Mouse (Mus musculus) intestine, postnatal 0 days (tissue): ENCODE data around the gene Efcc1. TPM values are rescaled to one million over a fixed set of nuclear protein-coding genes. Genes with fewer than 3 reads are reported as not detected.
"Not testable (repeated sequence)": the region's sequence is repeated elsewhere in the genome, so short reads cannot be mapped to it uniquely, and the experiment has no call there.

Experiments used
- ATAC-seq: fragments of 200-750 bp; cut with Nextera tagmentation; 2 replicates; pipeline ENCODE4 v1.8.0; 2017; ENCODE audit warnings: mild to moderate bottlenecking, moderate TSS enrichment, moderate library complexity
- H3K27ac ChIP-seq: fragments of 300-500 bp; sonication (generic); 2 replicates; pipeline ENCODE4 v1.5.1; 2014; ENCODE audit warnings: mild to moderate bottlenecking, low read depth, low read length, moderate library complexity
- H3K27me3 ChIP-seq: fragments of 300-500 bp; sonication (generic); replicated peaks from 2 replicates; pipeline ENCODE4 v1.6.1; 2014; ENCODE audit warnings: low read length, mixed read lengths; ENCODE audit not compliant: control insufficient read depth, insufficient read depth
- H3K36me3 ChIP-seq: fragments of 300-500 bp; sonication (generic); 2 replicates; pipeline ENCODE4 v1.6.1; 2014; ENCODE audit warnings: mild to moderate bottlenecking, moderate library complexity; ENCODE audit not compliant: control insufficient read depth, insufficient read depth
- H3K4me1 ChIP-seq: fragments of 300-500 bp; sonication (generic); replicated peaks from 2 replicates; pipeline ENCODE4 v1.6.1; 2014; ENCODE audit warnings: antibody characterized with exemption, low read length, mixed read lengths; ENCODE audit not compliant: control insufficient read depth, insufficient read depth
- H3K4me2 ChIP-seq: fragments of 300-500 bp; sonication (generic); replicated peaks from 2 replicates; pipeline ENCODE4 v1.6.1; 2014; ENCODE audit warnings: low read depth, mild to moderate bottlenecking, moderate library complexity
- H3K4me3 ChIP-seq: fragments of 300-500 bp; sonication (generic); 2 replicates; pipeline ENCODE4 v1.5.1; 2014; ENCODE audit warnings: low read depth, low read length
- H3K9ac ChIP-seq: fragments of 300-500 bp; sonication (generic); 2 replicates; pipeline ENCODE4 v1.6.1; 2014; ENCODE audit warnings: mild to moderate bottlenecking, low read depth, low read length
- H3K9me3 ChIP-seq: fragments of 300-500 bp; sonication (generic); 2 replicates; pipeline ENCODE4 v1.6.1; 2016; ENCODE audit warnings: mixed run types; ENCODE audit not compliant: control insufficient read depth
- CTCF ChIP-seq: sonication (generic); IDR thresholded peaks from 2 replicates; pipeline ENCODE4 v1.5.1; 2016; ENCODE audit warnings: low read depth, mild to moderate bottlenecking, control low read depth, antibody characterized with exemption, moderate library complexity
- WGBS: fragments of 180-500 bp; shearing (Covaris S2); extraction: QIAGEN DNeasy Blood & Tissue Kit; methylation state at CpG from one replicate; pipeline ENCODE4 v1.1.7; 2014; 5-methylcytosine and 5-hydroxymethylcytosine counted together
- polyA plus RNA-seq: library from polyadenylated mRNA; unstranded; fragments of >200 nt; fragmentation: Nextera tagmentation; extraction: Ambion mirVana; gene quantifications from 2 replicates; pipeline ENCODE4 v1.2.1, GENCODE M21; 2015

The Efcc1 gene
- polyA plus RNA-seq, 1 experiment from 2014 or later = 0.86 TPM

DNA sequence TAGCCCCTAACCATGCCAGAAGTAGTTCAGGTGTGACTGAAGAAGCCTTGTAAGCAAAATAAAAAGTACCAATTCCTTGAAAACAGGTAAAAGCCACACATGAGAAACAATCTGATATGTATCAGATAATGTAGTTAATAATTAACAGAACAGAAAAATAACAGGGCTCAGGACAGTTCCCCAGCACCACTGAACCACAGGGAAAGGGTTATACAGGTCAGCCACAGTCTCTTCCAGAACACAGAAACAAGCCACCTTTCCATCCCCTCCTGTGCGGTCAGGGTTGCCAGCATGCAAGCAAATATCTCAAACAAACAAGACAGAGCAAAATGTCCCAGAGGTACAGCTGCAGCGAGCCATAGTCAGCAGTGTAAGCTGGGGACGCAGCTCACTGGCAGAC, 28.7 kb downstream of the Efcc1 start:
- H3K9me3 ChIP-seq = no peaks in the 10 kb centered on the region
- no peak for ATAC-seq
- H3K27me3 ChIP-seq = no peaks in the 10 kb centered on the region
- no peak overlapping the region for H3K4me2 ChIP-seq
- no peak overlapping the region for H3K4me3 ChIP-seq
- no peak overlapping the region for H3K27ac ChIP-seq
- TF ChIP-seq CTCF = no peak
- no peaks in the 10 kb centered on the region for H3K36me3 ChIP-seq
- H3K4me1 ChIP-seq = 0 out of 2 replicates have a peak, but pooled peaks cover 3% of the 10 kb centered on the region
- no peak overlapping the region for H3K9ac ChIP-seq
- 28% methylated on average over 3 of the region's 3 CpGs for WGBS

DNA sequence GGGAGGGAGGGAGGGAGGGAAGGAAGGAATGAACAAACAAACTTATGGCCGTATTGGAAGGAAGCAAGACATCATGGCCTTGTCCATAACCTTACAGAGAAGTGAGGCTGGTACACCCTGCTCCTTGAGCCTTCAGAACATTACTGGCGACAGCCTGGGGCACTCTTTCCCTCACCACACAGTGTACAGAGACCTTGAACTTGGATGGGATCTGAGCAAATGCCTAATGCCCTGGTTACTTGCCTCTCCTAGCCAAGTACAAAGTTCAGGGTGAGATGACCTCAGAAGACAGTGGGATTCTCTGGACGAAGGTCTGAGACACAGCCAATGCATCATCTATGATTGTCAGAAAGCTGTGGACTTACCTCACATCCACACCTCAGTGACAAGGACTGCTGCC, 29.2 kb downstream of the Efcc1 start:
- ATAC-seq = no peak
- H3K9ac ChIP-seq = no peak overlapping the region
- no peak for TF ChIP-seq CTCF
- H3K36me3 ChIP-seq = no peaks in the 10 kb centered on the region
- no peaks in the 10 kb centered on the region for H3K27me3 ChIP-seq
- WGBS = 45% methylated on average over 3 of the region's 3 CpGs
- no peak overlapping the region for H3K27ac ChIP-seq
- H3K9me3 ChIP-seq = no peaks in the 10 kb centered on the region
- no peak overlapping the region for H3K4me2 ChIP-seq
- 0 out of 2 replicates have a peak, but pooled peaks cover 3% of the 10 kb centered on the region for H3K4me1 ChIP-seq
- H3K4me3 ChIP-seq = no peak overlapping the region

DNA sequence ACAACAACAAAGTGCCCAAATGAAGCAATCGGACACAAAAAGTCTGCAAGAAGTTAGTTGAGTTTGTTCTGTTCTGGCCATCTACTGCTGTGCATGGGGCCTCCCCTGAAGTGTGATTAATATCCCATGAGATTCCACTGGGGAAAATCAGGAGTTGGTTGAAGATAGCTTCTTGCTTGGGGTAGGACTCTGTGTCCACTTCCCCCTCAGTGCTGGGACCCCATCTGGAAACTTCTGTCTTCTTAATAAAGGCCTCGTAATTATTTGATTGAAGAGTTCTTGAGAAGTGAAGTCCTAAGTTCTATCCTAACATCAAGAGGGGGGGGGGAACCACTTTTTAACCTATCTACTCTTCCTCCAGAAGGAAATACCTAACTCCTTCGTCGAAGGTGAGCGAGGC, 31.5 kb downstream of the Efcc1 start:
- no peaks in the 10 kb centered on the region for H3K9me3 ChIP-seq
- 74% methylated on average over 5 of the region's 5 CpGs for WGBS
- no peak overlapping the region for H3K27ac ChIP-seq
- H3K4me1 ChIP-seq = 0 out of 2 replicates have a peak, but pooled peaks cover 3% of the 10 kb centered on the region
- H3K9ac ChIP-seq = no peak overlapping the region
- H3K4me3 ChIP-seq = no peak overlapping the region
- H3K27me3 ChIP-seq = no peaks in the 10 kb centered on the region
- H3K36me3 ChIP-seq = no peaks in the 10 kb centered on the region
- no peak overlapping the region for H3K4me2 ChIP-seq
- no peak for TF ChIP-seq CTCF
- no peak for ATAC-seq

DNA sequence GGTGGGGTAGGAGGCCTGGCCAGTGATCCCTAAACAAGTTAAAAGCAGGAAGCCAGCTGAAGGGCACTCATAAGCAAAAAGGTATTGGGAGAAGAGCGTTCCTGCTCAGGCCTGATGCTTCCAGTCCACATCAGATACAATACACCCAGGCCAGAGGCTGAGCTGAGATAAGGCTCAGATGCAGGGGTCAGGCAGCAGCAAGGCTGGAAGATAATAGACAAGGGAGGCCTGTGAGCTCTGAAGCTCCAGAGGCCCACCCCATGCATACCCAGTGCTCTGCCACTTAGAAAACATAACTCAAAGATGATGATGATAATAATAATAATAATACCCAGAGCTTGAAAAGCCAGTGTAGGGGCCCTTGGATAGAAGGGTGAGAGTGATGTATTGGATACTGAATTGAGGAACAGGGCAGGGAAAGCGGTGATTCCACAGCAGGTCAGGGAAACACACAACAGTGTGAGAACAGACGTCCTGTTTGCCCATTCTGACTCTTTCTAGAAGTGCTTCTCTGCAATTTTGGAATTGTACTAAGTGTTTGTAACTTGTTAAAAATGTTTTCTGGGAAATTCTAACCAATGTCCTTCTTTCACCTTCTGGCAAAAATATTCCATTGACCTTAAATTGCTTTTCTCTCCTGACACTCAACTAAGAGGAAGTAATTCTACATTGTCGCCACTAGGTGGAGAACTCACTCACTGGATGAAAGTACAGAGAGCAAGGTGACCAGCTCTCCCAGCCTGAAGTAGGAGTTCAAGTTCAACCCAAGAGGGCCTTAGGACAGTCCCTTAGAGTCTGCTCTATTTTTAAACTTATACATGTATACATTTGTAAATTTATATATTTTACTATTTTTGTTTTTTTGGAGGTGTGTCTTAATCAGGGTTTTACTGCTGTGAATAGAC, 33.0 kb downstream of the Efcc1 start:
- no peak overlapping the region for H3K27ac ChIP-seq

DNA sequence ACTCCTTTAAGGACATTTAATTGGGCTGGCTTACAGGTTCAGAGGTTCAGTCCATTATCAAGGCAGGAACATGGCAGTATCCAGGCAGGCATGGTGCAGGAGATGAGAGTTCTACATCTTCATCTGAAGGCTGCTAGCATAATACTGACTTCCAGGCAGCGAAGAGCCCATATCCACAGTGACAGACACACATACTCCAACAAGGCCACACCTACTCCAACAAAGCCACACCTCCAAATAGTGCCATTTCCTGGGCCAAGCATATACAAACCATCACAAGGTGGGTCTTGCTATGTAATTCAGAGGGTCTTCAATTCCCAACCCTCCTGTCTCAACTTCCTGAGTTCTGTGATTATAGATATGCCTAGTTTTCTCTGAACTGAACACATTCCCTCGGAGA, 33.6 kb downstream of the Efcc1 start:
- not testable (repeated sequence) for H3K4me2 ChIP-seq, H3K27ac ChIP-seq, ATAC-seq, H3K4me1 ChIP-seq, H3K27me3 ChIP-seq, H3K4me3 ChIP-seq, H3K36me3 ChIP-seq, H3K9me3 ChIP-seq, H3K9ac ChIP-seq
- WGBS = 84% methylated on average over 2 of the region's 2 CpGs

More for the DNA sequence above, 33.0 kb downstream of the Efcc1 start:
- Histone ChIP-seq H3K9me3 (no peaks in the 10 kb centered on the region), H3K4me2 (no peak overlapping the region), H3K36me3 (no peaks in the 10 kb centered on the region), H3K27me3 (no peaks in the 10 kb centered on the region), H3K9ac (no peak overlapping the region), H3K4me1 (0 out of 2 replicates have a peak, but pooled peaks cover 3% of the 10 kb centered on the region), H3K4me3 (no peak overlapping the region)
- 64% methylated on average over 4 of the region's 4 CpGs for WGBS
- ATAC-seq = no peak
- peak; percentile 81 for TF ChIP-seq CTCF

DNA sequence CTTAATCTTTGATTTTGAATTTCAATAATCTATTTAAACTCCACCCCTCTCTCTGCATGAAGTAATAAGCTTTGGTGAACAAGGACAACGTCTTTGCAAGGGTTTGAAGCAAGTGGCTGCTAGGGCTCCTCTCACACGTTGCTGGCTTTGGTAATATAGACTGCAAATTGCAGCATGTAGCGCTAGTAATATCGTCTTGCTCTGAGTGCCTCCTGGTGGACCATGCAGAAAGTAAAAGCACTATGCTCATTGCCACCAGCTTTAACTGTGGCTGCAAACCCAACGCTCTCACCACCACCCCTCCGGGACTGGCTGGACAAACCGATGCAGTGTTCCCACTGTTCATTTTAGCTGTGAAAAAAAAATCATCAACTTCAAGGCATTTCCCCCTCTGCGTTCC, 40.0 kb downstream of the Efcc1 start:
- Histone ChIP-seq H3K4me1 (no peaks in the 10 kb centered on the region), H3K4me3 (no peak overlapping the region), H3K9me3 (no peaks in the 10 kb centered on the region), H3K4me2 (no peak overlapping the region), H3K27me3 (no peaks in the 10 kb centered on the region), H3K27ac (no peak overlapping the region), H3K9ac (no peak overlapping the region), H3K36me3 (no peaks in the 10 kb centered on the region)
- ATAC-seq = no peak
- 46% methylated on average over 8 of the region's 8 CpGs for WGBS
- TF ChIP-seq CTCF = peak; percentile 72
